Mouse (Mus musculus) left cerebral cortex, postnatal 25 days (tissue): ENCODE results near the gene Gdf15. TPM values are rescaled to one million over a fixed set of nuclear protein-coding genes. Genes with fewer than 3 reads are reported as not detected.

Experiments
- DNase-seq, 2 experiments: peaks; one replicate each; pipeline ENCODE4 v3.0.0; 2022; ENCODE audit warnings: low spot score in 2 of 2, mixed read lengths in 1 of 2
- intact Hi-C: fragments of 180-260 bp; cut with DNase I; formaldehyde crosslinking; loops from one replicate; pipeline ENCODE4 v1.15.1; 2025
- total RNA-seq, 2 experiments: library from RNA; stranded (reverse); gene quantifications; 2 replicates each; pipeline ENCODE4 v1.2.3; 2021

Gdf15 gene
- total RNA-seq = not detected

- no peak for DNase-seq
- intact Hi-C loops = loop anchor here (5.0 kb wide), 1 partner anchor 70 kb away; the partner anchor contains the start of gene Iqcn
Measured at GRCm38 (mm10) chr8:70632346-70632892, at the start of gene Gdf15. Gene Gdf15, minus strand, starts transcription at chr8:70632456.

- intact Hi-C loops = no loop called here
- DNase-seq = no peak
Measured at GRCm38 (mm10) chr8:70681410-70681809, 49.2 kb upstream of the Gdf15 start.

- intact Hi-C loops = no loop called here
- DNase-seq = no peak
Measured at GRCm38 (mm10) chr8:70680039-70680438, 47.8 kb upstream of the Gdf15 start.

GRCm38 (mm10) chr8:70679404-70679803, 47.1 kb upstream of the Gdf15 start:
- no peak for DNase-seq
- intact Hi-C loops = no loop called here

GRCm38 (mm10) chr8:70678679-70679078, 46.4 kb upstream of the Gdf15 start:
- intact Hi-C loops = no loop called here
- no peak for DNase-seq

DNA sequence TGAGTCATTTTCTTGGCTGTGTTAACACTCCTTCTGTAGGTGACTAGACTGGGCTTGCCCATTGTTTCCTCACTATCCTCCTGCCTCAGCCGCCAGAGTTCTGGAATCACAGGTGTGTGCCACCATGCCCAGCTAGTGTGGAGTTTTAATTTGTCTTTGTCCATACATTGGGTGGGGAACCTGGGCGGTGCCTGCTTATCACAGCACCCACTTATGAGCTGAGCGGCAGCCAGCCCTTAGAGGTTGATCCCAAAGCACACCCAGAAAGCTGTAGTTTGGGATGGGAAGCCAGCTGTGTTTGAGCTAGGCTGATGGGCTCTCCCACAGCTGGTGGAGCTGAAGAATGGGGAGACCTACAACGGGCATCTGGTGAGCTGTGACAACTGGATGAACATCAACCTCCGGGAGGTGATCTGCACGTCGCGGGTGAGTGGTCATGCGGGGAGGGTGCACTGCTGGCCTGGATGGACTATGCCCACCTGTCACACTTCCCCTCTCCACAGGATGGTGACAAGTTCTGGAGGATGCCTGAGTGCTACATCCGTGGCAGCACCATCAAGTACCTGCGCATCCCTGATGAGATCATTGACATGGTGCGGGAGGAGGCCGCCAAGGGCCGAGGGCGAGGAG, 45.3 kb upstream of the Gdf15 start:
- intact Hi-C loops = no loop called here
- DNase-seq = no peak

DNA sequence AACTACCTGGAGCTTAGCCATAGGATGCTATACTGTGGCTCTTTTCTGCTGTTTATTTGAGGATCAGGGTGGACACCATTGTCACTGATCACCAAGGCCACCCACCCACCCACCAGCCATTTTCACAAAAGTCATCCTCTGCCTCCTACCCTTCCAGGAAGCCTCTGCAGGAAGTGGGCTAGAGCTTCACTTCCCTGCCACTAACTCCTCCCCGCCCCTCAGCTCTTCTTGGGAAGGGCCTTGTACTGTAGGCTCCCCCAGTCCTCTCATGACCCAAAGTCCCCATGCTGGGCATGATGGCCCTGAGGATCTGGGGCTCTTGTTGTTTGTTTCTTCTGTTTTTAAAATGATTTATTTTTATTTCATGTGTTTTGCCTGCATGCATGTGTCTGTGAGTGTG, 43.1 kb upstream of the Gdf15 start:
- intact Hi-C loops = no loop called here
- DNase-seq = no peak

DNA sequence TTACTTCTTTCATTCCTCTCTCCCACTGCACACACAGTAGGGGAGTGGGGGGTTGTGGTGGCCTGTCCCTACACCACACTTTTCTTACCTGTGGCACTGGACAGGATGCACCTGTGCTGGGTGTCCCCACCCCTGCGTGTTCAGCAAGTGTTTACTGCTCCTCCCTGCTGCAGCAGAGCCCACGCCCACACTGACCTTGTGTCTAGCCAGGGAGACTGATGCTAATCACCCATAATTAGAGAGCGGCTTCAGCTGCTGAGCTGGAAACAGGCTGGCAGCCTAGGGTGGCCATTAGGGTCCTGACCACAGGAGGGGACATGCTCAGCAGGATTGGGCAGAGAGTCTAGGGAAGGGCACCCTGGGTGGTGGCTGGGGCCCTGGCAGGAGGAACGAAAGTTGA, 42.5 kb upstream of the Gdf15 start:
- no peak for DNase-seq
- intact Hi-C loops = no loop called here

DNA sequence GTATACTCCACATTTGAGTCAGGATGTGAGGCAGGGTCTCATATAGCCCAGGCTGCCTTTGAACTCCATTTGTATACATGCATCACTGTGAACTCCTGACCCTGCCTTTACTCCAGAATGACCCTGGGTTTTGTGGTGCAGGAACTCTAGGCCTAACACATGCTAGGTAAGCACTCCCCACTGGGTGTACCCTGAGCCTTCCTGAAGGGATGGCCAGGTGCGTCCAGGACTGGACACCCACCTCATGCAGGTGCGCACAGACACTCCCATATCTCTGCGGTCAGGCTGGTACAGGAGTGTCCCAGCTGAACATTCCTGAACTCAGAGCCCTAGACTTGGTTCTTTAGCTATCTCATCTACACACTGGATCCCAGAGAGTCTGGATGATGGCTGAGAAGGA, 41.9 kb upstream of the Gdf15 start:
- intact Hi-C loops = no loop called here
- no peak for DNase-seq

GRCm38 (mm10) chr8:70673079-70673856, 41.0 kb upstream of the Gdf15 start, which contains the start of gene Lsm4:
Gene Lsm4, plus strand, starts transcription at chr8:70673248.
- DNase-seq = peak; percentile 98 to 99
- intact Hi-C loops = loop anchor here (1.0 kb wide), 1 partner anchor 27 kb away; no protein-coding TSS in a partner anchor

- intact Hi-C loops = loop anchor here (1.0 kb wide), 1 partner anchor 28 kb away; no protein-coding TSS in a partner anchor
- DNase-seq = no peak
Measured at GRCm38 (mm10) chr8:70672325-70673078, 40.2 kb upstream of the Gdf15 start.

DNA sequence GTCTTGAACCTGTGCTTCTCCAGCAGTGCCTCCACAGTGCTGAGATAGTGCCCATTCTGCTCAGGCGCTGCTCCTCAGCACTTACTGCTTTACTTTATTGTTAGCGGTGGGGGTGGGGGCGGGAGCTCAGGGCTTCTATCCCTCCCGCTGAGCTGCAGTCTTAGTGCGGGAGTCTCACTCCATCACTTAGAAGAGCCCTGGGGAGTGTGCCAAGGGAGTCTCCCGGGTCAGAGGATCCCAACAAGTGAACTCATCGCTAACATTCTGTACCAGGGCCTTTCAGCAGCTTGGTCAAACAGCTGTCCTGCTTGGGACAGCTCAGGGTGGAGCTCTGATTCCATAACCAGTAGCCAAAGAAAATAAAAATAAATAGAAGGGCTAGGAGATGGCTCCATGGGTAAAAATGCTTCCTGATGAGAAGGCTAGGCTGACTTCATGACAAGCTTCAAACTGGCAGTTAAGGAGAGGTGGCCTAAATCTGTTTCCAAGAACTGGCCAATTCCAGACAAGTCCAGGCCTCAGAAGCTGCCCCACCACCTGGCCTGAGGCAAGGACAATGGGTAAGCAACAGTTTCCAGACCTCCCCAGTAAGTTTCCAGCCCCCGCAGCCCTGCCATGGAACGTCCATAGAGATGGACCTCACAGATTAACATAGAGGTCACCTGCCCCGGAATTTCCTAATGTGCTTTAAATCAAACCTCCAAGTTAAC, 39.5 kb upstream of the Gdf15 start:
- intact Hi-C loops = no loop called here
- no peak for DNase-seq

DNA sequence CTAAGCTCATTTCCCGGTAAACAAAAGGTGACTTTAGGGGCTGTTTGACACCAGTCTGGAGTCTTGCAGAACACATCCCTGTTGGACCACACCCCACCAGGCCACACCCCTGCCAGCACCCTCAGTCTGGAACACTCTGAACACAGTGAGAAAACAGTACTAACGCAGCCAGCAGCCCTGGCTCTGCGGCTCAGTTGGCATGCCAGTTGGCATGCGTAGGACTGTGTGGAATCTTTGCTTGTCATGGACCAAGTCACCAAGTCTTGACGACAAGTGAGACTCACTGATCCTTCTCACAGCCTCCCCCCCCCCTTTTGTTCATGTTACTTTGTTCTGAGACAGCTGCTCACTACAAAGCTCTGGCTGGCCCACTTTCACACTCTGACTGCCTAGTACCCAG, 34.8 kb upstream of the Gdf15 start:
- intact Hi-C loops = loop anchor here (2.0 to 10.0 kb wide), 2 partner anchors 38 to 52 kb away; partner anchors contain the start of gene Lrrc25
- peak in 1 of 2 experiments; percentile 78 for DNase-seq

DNA sequence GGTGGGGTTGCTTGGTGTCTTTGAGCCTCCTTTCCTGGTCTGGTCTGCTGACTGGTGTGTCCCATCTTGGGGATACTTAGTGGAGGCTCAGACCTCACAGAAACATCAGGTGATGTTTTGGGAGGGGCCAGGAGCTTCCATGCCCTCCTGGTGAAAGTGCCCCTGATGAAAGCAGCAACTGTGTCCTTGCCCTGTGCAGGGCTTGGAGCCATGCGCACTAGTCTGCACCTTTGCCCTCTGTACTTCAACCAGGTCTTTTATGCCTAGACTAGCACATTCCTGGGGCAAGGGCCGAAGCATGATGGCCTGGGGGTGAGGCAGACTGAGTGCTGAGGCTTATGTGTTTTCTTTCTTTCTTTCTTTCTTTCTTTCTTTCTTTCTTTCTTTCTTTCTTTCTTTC, 33.3 kb upstream of the Gdf15 start:
- intact Hi-C loops = loop anchor here (10.0 kb wide), 1 partner anchor 51 kb away; the partner anchor contains the start of gene Lrrc25
- no peak for DNase-seq

DNA sequence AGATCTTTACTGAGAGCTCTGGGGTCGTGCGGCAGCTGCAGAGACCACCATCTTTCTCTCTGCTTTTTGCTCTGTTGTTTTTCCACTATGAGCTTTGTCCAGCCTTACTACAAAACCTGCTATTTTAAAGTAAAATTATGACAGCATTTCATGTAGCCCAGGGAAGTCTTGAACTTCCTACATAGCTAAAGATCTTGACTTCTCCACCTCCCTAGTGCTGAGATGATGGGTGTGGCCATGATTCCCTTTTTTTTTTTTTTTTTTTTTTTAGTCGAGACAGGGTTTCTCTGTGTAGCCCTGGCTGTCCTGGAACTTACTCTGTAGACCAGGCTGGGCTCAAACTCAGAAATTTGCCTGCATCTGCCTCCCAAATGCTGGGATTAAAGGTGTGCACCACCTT, 32.4 kb upstream of the Gdf15 start:
- intact Hi-C loops = loop anchor here (10.0 kb wide), 1 partner anchor 50 kb away; the partner anchor contains the start of gene Lrrc25
- DNase-seq = no peak

- intact Hi-C loops = loop anchor here (10.0 kb wide), 1 partner anchor 49 kb away; the partner anchor contains the start of gene Lrrc25
- no peak for DNase-seq
Measured at GRCm38 (mm10) chr8:70663691-70664090, 31.4 kb upstream of the Gdf15 start.

- intact Hi-C loops = loop anchor here (10.0 kb wide), 1 partner anchor 45 kb away; the partner anchor contains the start of gene Lrrc25
- DNase-seq = no peak
Measured at GRCm38 (mm10) chr8:70660273-70660725, 28.0 kb upstream of the Gdf15 start, which contains the start of gene Pgpep1. Gene Pgpep1, minus strand, starts transcription at chr8:70660388.

DNA sequence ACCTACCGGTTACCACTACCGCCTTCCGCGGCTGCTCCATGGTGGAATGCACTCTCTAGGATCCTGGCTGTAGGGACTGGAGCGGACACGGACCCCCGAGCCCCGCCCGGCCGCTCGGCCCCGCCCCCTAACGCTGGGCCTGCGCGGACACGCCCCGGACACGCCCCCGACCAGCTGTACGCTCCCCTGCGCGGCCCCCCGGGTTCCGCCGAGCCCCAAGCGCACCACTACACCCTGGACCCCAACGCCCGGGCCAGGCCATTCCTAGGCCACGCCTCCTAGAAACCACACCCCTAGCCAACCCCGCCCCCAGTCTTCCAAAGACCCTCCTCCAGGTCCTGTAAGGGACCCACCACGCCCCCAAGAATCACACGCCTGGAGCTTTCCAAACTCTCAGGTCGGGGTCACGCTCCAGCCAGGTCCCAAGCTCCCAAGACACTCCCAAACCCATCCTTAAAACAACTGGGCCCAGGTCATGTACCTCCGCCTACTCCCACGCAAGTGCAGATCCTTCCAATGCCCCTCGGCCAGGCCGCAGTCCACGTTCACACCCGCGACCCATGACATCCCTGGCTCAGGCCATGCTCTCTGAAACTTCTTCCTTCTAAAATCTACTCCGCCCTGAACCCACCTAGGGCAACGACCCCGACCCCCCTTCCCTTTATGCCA, 27.5 kb upstream of the Gdf15 start:
- peak; percentile 67 to 74 for DNase-seq
- intact Hi-C loops = loop anchor here (10.0 kb wide), 1 partner anchor 45 kb away; the partner anchor contains the start of gene Lrrc25
